Mouse (Mus musculus) adrenal gland, adult 18-20 months (tissue): ENCODE data around the gene Dlk1. TPM values are rescaled to one million over a fixed set of nuclear protein-coding genes. Genes with fewer than 3 reads are reported as not detected.
"Not testable (repeated sequence)": the region's sequence is repeated elsewhere in the genome, so short reads cannot be mapped to it uniquely, and the experiment has no call there.

Experiments
- DNase-seq, 2 experiments: peaks; one replicate each; pipeline ENCODE4 v3.0.0; 2021 to 2022; ENCODE audit warnings: low spot score in 2 of 2
- total RNA-seq, 2 experiments: library from RNA; stranded (reverse); gene quantifications; 1 replicate in 1 of 2; 2 replicates in 1 of 2; pipeline ENCODE4 v1.2.3; 2021

Gene Dlk1
- total RNA-seq, 2 experiments from 2014 or later, result 573 to 650 TPM

- DNase-seq, result no peak
Measured at GRCm38 (mm10) chr12:109469793-109470192, 17.2 kb downstream of the Dlk1 start.

GRCm38 (mm10) chr12:109472627-109473026, 20.0 kb downstream of the Dlk1 start:
- DNase-seq, result no peak

GRCm38 (mm10) chr12:109473575-109473976, 21.0 kb downstream of the Dlk1 start:
- DNase-seq, result no peak

- no peak for DNase-seq
Measured at GRCm38 (mm10) chr12:109474187-109474606, 21.6 kb downstream of the Dlk1 start.

DNA sequence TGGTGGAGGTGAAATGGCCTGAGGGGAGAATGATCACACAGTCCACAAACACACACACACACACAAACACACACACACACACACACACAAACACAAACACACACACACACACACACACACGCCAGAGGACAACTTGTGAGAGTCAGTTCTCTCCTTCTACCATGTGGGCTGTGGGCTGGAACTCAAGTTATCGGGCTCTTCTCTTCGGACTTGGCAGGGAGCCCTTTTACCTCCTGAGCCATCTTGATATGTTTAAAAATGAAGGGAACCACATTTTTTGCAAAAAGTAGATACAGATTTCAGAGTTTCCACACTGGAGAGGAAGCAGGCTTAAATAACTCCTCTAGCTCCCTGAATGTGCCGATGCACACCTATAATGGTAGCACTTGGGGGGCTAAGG, 22.9 kb downstream of the Dlk1 start:
- DNase-seq, result no peak

DNA sequence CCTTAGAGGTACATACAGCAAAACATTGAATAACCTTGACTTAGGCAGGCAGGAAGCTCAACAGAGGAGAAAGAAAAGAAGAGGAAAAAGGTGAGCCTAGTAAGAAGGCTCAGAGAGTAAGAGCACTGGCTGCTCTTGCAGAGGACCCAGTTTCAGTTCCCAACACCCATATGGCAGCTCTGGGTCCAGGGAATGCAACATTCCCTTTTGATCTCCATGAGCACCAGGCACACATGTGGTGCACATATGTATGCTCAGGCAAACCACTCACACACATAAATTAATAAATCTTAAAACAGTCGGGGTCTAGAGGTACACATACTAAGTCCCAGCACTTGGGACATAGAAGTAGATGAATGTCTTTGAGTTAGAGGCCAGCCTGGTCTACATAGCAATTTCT, 33.9 kb downstream of the Dlk1 start:
- DNase-seq, result not testable (repeated sequence)

DNA sequence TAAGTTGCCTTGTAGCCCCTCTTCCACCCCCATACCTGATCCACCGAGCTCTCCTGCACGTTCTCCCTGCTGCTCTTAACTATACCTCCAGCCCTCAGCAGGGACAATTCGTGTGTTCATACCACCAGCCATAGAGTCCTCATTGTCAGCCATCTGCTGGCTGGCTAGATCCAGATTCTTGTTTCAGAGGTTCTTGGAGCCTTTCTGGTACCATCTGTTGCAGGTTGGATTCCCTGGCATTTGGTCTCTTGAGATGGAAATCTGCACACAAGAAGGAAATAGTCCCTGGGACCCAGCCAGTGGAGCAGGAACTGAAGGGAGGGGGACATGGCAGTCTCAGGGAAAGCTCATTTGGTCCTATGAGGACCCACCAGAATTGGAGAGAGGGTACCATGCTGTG, 39.1 kb downstream of the Dlk1 start:
- no peak for DNase-seq

DNA sequence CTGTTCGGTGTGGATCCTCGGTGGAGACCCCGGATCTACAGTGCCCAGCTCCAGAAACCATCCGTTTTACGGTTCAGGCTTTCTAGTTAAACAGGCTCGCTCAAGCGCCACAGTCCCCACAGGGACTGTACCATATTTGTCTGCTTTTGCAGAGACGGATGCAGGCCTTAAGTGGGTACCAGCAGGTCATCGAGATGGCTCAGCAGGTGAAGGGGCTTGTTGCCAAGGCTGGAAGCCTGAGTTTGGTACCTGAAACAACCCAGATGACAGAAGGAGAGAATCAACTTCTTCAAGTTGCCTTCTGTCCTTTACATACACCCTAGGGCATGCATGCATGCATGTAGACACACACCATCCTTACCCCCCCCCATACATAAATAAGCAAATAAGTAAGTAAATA, 40.8 kb downstream of the Dlk1 start:
- DNase-seq, result no peak

GRCm38 (mm10) chr12:109495016-109495644, 42.5 kb downstream of the Dlk1 start:
- DNase-seq, result no peak

- DNase-seq, result no peak
Measured at GRCm38 (mm10) chr12:109496397-109496796, 43.8 kb downstream of the Dlk1 start.

- DNase-seq, result no peak
Measured at GRCm38 (mm10) chr12:109500992-109501391, 48.4 kb downstream of the Dlk1 start.

GRCm38 (mm10) chr12:109502360-109503040, 49.9 kb downstream of the Dlk1 start:
- DNase-seq, result no peak

DNA sequence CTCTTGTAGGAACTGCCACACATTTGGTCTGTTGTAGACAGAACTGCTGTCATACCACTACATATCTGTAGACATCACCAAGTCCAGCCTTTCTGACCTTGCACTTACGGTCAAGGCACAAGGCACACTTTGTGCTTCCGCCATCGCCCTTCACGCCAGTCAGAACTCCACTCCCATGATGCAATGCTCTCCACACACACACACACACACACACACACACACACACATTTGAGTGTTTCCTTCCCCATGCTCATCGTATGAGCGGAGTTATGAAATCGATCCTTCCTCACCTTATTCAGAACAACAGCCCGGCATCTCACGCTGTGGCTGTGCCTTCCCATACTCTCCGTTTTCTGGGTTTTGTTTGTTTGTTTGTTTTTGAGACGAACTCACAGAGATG, 55.1 kb downstream of the Dlk1 start:
- no peak for DNase-seq

- no peak for DNase-seq
Measured at GRCm38 (mm10) chr12:109508495-109509454, 56.2 kb downstream of the Dlk1 start.

DNA sequence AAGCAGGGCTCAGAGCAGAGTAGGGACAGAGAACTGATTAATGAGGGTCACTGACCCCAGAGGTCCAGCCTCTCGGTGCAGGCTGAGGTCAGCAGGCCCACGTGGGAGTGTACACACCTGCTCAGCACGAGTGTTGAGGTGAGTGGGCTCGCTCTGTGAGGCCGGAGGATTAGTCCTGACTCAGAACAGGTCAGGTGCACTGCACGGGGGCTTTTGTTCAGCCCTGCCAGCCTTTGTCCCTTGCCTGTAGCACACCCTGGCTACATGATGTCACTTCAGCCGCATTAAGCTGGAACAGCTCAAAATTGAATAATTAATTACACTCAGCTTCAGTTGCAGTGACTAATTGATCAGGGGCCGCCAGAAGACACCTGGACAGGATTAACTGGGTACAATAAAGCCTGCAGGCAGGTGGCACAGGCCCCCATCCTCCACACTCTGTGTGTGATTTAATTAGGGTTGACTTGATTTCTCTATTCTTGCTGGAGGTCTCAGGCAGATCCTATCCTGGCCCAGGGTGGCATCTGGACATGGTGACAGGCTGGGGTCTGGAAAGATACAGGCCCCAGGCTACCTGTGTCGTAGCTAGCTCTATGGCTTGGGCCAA, 57.0 kb downstream of the Dlk1 start:
- no peak for DNase-seq

DNA sequence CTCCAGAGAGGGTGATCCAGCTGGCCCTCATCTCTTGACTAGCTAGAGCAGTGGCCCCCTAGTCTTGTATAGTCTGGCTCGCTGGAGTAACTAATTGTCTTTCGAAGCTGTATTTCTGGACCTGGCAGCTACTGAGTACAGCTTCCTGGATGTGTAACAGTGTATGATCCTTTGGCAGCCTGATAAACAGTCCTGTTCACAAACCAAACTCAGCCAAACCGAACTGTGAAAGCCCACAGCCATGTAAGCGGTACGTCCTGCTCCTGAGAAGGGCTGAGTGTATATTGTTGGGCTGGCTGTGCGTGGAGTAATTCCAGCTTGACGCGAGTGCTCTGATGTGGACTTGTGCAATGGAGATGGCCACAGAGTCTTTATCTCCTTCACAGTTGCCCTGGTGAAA, 57.6 kb downstream of the Dlk1 start:
- no peak for DNase-seq

DNA sequence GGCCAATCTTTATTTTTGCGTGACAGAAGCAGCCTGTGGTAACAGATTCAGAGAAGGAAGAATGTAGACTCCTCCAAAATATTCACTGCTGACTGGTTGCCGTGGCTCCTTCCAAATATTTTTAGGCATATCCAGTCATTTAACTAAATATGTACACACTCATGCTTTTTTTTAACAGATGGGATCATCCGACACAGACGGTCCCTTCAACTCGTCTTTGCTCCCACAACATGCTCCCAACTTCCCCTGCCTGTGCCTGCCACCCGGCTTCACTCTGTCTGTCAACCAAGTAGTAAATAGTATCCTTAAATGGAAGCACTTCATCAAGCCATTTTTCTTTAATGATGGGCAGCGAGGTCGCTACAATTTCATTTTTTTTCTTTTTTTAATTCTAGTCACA, 58.8 kb downstream of the Dlk1 start:
- no peak for DNase-seq

DNA sequence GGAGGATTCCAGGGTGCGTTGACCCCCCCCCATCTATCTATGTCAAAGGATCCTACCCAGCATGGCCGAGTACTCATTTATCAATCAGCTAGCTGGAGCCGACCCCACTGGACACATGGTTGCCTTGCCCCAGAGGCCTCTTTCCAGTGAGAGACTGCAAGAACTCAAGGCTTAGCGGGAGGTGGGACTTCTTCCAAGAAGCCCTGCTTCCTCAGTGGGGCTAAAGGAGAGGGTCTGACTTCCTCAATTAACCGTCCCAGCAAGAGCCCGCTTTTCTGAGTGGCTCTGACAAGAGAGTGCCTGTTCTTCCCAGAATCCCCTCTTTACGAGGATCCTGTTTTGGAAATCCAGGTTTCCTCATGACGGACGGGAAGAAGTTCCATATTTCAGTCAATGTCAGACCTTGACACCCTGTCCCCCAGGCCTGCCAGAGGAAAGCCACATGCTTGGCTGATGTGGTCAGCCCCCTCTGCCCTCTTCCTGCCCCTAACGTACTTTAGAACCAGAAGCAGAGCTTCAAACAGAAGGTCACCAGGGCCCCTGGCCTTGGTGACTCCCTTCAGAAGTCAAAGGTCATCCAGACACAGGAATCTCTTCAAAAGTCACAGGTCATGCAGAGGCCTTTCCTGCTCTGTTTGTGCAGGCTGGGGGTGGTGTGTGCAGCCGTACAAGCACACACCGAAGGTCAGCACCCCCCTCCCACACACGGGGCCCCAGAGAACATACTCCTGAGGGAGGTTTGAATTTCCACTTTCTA, 59.7 kb downstream of the Dlk1 start:
- no peak for DNase-seq
